Mouse (Mus musculus): ENCODE measurements around the gene Foxd4. TPM values are rescaled to one million over a fixed set of nuclear protein-coding genes. Genes with fewer than 3 reads are reported as not detected.

The Foxd4 gene
- polyA plus RNA-seq (2017; shearing (Covaris generic)): 0.19 TPM

GRCm38 (mm10) chr19:24900581-24901220 lies at the start of gene Foxd4:
Foxd4 (minus strand) TSS chr19:24901197.

GRCm38 (mm10) chr19:24875129-24875870 lies 25.7 kb downstream of the Foxd4 start, which contains the start of gene Gm10053:
Gm10053 (plus strand) TSS chr19:24875686.

DNA sequence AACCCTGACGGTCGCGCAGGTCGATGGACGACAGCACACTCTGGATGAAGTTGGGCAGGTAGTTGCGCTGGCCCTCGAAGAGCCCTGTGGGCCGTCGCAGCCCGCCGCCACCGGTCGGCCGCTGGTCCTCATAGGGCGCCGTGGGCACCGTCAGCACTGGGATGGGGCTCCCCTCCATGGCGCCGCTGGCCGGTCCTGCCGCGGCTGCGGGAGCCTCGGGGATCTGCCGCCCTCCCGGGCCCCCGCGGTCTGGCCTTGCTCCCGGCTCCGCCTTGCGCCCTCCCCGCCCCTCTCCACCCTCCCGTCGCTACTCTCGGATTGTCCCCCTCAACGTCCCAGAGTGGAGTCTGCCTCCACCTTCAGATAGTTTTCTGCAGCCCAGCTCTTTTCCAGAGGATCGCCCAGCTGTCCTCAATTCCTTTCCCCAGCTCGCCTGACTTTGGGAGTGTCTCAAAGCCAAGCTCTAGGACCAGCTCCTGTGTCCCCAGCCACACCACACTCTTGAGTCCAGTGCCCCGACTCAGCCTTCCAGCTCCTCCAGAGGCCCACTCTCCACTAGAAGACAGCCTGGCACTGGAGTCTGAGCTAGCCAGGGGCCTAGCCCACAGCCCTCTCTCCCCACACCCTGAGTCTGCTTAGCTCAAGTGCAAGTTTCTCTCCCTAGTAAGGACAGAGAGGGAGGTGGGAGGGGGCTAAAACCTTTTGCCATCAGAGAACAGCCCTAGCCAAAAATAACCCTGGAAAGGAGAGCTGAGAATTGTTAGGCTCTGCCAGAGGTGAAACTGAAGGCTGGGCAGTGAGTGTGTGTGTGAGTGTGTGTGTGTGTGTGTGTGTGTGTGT lies 39.2 kb downstream of the Foxd4 start, which contains the start of gene Pgm5:
Pgm5 (minus strand) TSS at position 244 of the 840 bp plus-strand sequence.

Other genes with a start within 250 kb of the Foxd4 start
- gene Tmem252, start 227.2 kb downstream of the Foxd4 start, polyA plus RNA-seq (2017; shearing (Covaris generic)): not detected
- not detected for gene Pgm5, start 39.3 kb downstream of the Foxd4 start, polyA plus RNA-seq (2017; shearing (Covaris generic))
- gene Gm10053, start 25.5 kb downstream of the Foxd4 start, polyA plus RNA-seq (2017; shearing (Covaris generic)): 176 TPM
- gene Cbwd1, start 60.4 kb upstream of the Foxd4 start, polyA plus RNA-seq (2017; shearing (Covaris generic)): 16.3 TPM
- gene Dock8, start 98.3 kb upstream of the Foxd4 start, polyA plus RNA-seq (2017; shearing (Covaris generic)): 207 TPM